Mouse (Mus musculus): ENCODE results near the gene Zfp113. TPM values are rescaled to one million over a fixed set of nuclear protein-coding genes. Genes with fewer than 3 reads are reported as not detected.
A peak's percentile ranks its signal among the peaks of the same experiment; 100 is the strongest.

The Zfp113 gene
- polyA plus RNA-seq, 1 experiment from 2014 or later, result 5.0 TPM

GRCm38 (mm10) chr5:138173217-138173616, 17.7 kb upstream of the Zfp113 start:
- H3K27me3 ChIP-seq (ENCODE audit: control insufficient read depth, insufficient read depth, low read depth, low read length), result no peaks in the 10 kb centered on the region
- no peak for ATAC-seq (ENCODE audit: low read depth)
- peaks cover 37% of the 10 kb centered on the region for H3K36me3 ChIP-seq (ENCODE audit: control insufficient read depth, insufficient read depth)
- H3K4me1 ChIP-seq (ENCODE audit: control insufficient read depth, low read depth, low read length), result peaks cover 23% of the 10 kb centered on the region
- H3K4me3 ChIP-seq (ENCODE audit: low read depth, low read length), result no peak overlapping the region
- H3K27ac ChIP-seq (ENCODE audit: low read length), result no peak overlapping the region
- 61% methylated on average over 3 of the region's 3 CpGs for WGBS (ENCODE audit: insufficient replicate concordance)
- no peaks in the 10 kb centered on the region for H3K9me3 ChIP-seq (replicated peaks; ENCODE audit: control insufficient read depth, low read length)
- H3K9ac ChIP-seq (ENCODE audit: low read depth, low read length), result no peak overlapping the region
- peak overlapping the region; percentile 84; the same call in 1 of the 2 replicates for H3K4me2 ChIP-seq (ENCODE audit: low read depth, low read length)

- H3K4me2 ChIP-seq (ENCODE audit: low read depth, low read length), result peak within 1 kb of the TSS; percentile 84
- ATAC-seq (ENCODE audit: low read depth), result peak; percentile 88
- peaks cover 23% of the 10 kb centered on the region for H3K4me1 ChIP-seq (ENCODE audit: control insufficient read depth, low read depth, low read length)
- no peaks in the 10 kb centered on the region for H3K9me3 ChIP-seq (replicated peaks; ENCODE audit: control insufficient read depth, low read length)
- H3K36me3 ChIP-seq (ENCODE audit: control insufficient read depth, insufficient read depth), result peaks cover 43% of the 10 kb centered on the region
- no peaks in the 10 kb centered on the region for H3K27me3 ChIP-seq (ENCODE audit: control insufficient read depth, insufficient read depth, low read depth, low read length)
- peak within 1 kb of the TSS; percentile 96 for H3K27ac ChIP-seq (ENCODE audit: low read length)
- under 1% methylated on average over 54 of the region's 54 CpGs for WGBS (ENCODE audit: insufficient replicate concordance)
- H3K4me3 ChIP-seq (ENCODE audit: low read depth, low read length), result peak within 1 kb of the TSS; percentile 81
- peak within 1 kb of the TSS; percentile 78 for H3K9ac ChIP-seq (ENCODE audit: low read depth, low read length)
Measured at GRCm38 (mm10) chr5:138171695-138172491, 16.3 kb upstream of the Zfp113 start, which contains the start of the genes Ap4m1 and Mcm7. Gene Ap4m1, plus strand, starts transcription at chr5:138172002. Gene Mcm7, minus strand, starts transcription at chr5:138172422.

- peak; percentile 86 for ATAC-seq (ENCODE audit: low read depth)
- Histone ChIP-seq H3K36me3 (ENCODE audit: control insufficient read depth, insufficient read depth) (peaks cover 47% of the 10 kb centered on the region), H3K27ac (ENCODE audit: low read length) (peak overlapping the region; percentile 96), H3K27me3 (ENCODE audit: control insufficient read depth, insufficient read depth, low read depth, low read length) (no peaks in the 10 kb centered on the region), H3K4me3 (ENCODE audit: low read depth, low read length) (peak overlapping the region; percentile 81), H3K4me1 (ENCODE audit: control insufficient read depth, low read depth, low read length) (peaks cover 23% of the 10 kb centered on the region), H3K4me2 (ENCODE audit: low read depth, low read length) (peak overlapping the region; percentile 84), H3K9me3 (replicated peaks; ENCODE audit: control insufficient read depth, low read length) (no peaks in the 10 kb centered on the region), H3K9ac (ENCODE audit: low read depth, low read length) (peak overlapping the region; percentile 78)
- WGBS (ENCODE audit: insufficient replicate concordance), result under 1% methylated on average over 47 of the region's 47 CpGs
Measured at GRCm38 (mm10) chr5:138170936-138171561, 15.5 kb upstream of the Zfp113 start.

GRCm38 (mm10) chr5:138165594-138165993, 10.1 kb upstream of the Zfp113 start:
- Histone ChIP-seq H3K9ac (ENCODE audit: low read depth, low read length) (no peak overlapping the region), H3K4me3 (ENCODE audit: low read depth, low read length) (no peak overlapping the region), H3K9me3 (replicated peaks; ENCODE audit: control insufficient read depth, low read length) (no peaks in the 10 kb centered on the region), H3K4me2 (ENCODE audit: low read depth, low read length) (no peak overlapping the region), H3K36me3 (ENCODE audit: control insufficient read depth, insufficient read depth) (peaks cover 71% of the 10 kb centered on the region), H3K27ac (ENCODE audit: low read length) (no peak overlapping the region), H3K27me3 (ENCODE audit: control insufficient read depth, insufficient read depth, low read depth, low read length) (no peaks in the 10 kb centered on the region), H3K4me1 (ENCODE audit: control insufficient read depth, low read depth, low read length) (peaks cover 29% of the 10 kb centered on the region)
- no peak for ATAC-seq (ENCODE audit: low read depth)
- 90% methylated on average over 8 of the region's 8 CpGs for WGBS (ENCODE audit: insufficient replicate concordance)

GRCm38 (mm10) chr5:138163610-138164009, 8.1 kb upstream of the Zfp113 start:
- no peak for ATAC-seq (ENCODE audit: low read depth)

GRCm38 (mm10) chr5:138163046-138163445, 7.5 kb upstream of the Zfp113 start:
- H3K27ac ChIP-seq (ENCODE audit: low read length), result no peak overlapping the region; the same call in 1 of the 2 replicates
- H3K27me3 ChIP-seq (ENCODE audit: control insufficient read depth, insufficient read depth, low read depth, low read length), result no peaks in the 10 kb centered on the region
- H3K4me3 ChIP-seq (ENCODE audit: low read depth, low read length), result no peak overlapping the region
- no peaks in the 10 kb centered on the region for H3K9me3 ChIP-seq (replicated peaks; ENCODE audit: control insufficient read depth, low read length)
- WGBS (ENCODE audit: insufficient replicate concordance), result 48% methylated on average over 6 of the region's 6 CpGs
- peaks cover 54% of the 10 kb centered on the region for H3K36me3 ChIP-seq (ENCODE audit: control insufficient read depth, insufficient read depth)
- ATAC-seq (ENCODE audit: low read depth), result no peak
- no peak overlapping the region for H3K4me2 ChIP-seq (ENCODE audit: low read depth, low read length)
- H3K4me1 ChIP-seq (ENCODE audit: control insufficient read depth, low read depth, low read length), result peaks cover 26% of the 10 kb centered on the region
- H3K9ac ChIP-seq (ENCODE audit: low read depth, low read length), result no peak overlapping the region

More at GRCm38 (mm10) chr5:138163610-138164009, 8.1 kb upstream of the Zfp113 start:
- H3K4me3 ChIP-seq (ENCODE audit: low read depth, low read length), result no peak overlapping the region
- H3K9me3 ChIP-seq (replicated peaks; ENCODE audit: control insufficient read depth, low read length), result no peaks in the 10 kb centered on the region
- no peak overlapping the region for H3K9ac ChIP-seq (ENCODE audit: low read depth, low read length)
- H3K4me1 ChIP-seq (ENCODE audit: control insufficient read depth, low read depth, low read length), result peaks cover 26% of the 10 kb centered on the region
- 71% methylated on average over 10 of the region's 10 CpGs for WGBS (ENCODE audit: insufficient replicate concordance)
- H3K27me3 ChIP-seq (ENCODE audit: control insufficient read depth, insufficient read depth, low read depth, low read length), result no peaks in the 10 kb centered on the region
- peaks cover 60% of the 10 kb centered on the region for H3K36me3 ChIP-seq (ENCODE audit: control insufficient read depth, insufficient read depth)
- H3K4me2 ChIP-seq (ENCODE audit: low read depth, low read length), result no peak overlapping the region
- H3K27ac ChIP-seq (ENCODE audit: low read length), result no peak overlapping the region

GRCm38 (mm10) chr5:138160842-138161665, 5.5 kb upstream of the Zfp113 start, which contains the start of gene Cops6:
Gene Cops6, plus strand, starts transcription at chr5:138161071.
- Histone ChIP-seq H3K4me1 (ENCODE audit: control insufficient read depth, low read depth, low read length) (peaks cover 26% of the 10 kb centered on the region), H3K4me3 (ENCODE audit: low read depth, low read length) (peak within 1 kb of the TSS; percentile 92), H3K27ac (ENCODE audit: low read length) (peak within 1 kb of the TSS; percentile 78), H3K27me3 (ENCODE audit: control insufficient read depth, insufficient read depth, low read depth, low read length) (no peaks in the 10 kb centered on the region), H3K4me2 (ENCODE audit: low read depth, low read length) (peak within 1 kb of the TSS; percentile 88), H3K36me3 (ENCODE audit: control insufficient read depth, insufficient read depth) (peaks cover 34% of the 10 kb centered on the region), H3K9me3 (replicated peaks; ENCODE audit: control insufficient read depth, low read length) (no peaks in the 10 kb centered on the region), H3K9ac (ENCODE audit: low read depth, low read length) (peak within 1 kb of the TSS; percentile 86)
- ATAC-seq (ENCODE audit: low read depth), result peak; percentile 97
- WGBS (ENCODE audit: insufficient replicate concordance), result under 1% methylated on average over 42 of the region's 42 CpGs

- no peak for ATAC-seq (ENCODE audit: low read depth)
- no peaks in the 10 kb centered on the region for H3K9me3 ChIP-seq (replicated peaks; ENCODE audit: control insufficient read depth, low read length)
- H3K4me1 ChIP-seq (ENCODE audit: control insufficient read depth, low read depth, low read length), result peaks cover 26% of the 10 kb centered on the region
- 50% methylated on average over 7 of the region's 7 CpGs for WGBS (ENCODE audit: insufficient replicate concordance)
- H3K27ac ChIP-seq (ENCODE audit: low read length), result peak overlapping the region; percentile 41; the same call in 1 of the 2 replicates
- H3K4me2 ChIP-seq (ENCODE audit: low read depth, low read length), result peak overlapping the region; percentile 88
- peak overlapping the region; percentile 86 for H3K9ac ChIP-seq (ENCODE audit: low read depth, low read length)
- no peaks in the 10 kb centered on the region for H3K27me3 ChIP-seq (ENCODE audit: control insufficient read depth, insufficient read depth, low read depth, low read length)
- H3K4me3 ChIP-seq (ENCODE audit: low read depth, low read length), result peak overlapping the region; percentile 92
- H3K36me3 ChIP-seq (ENCODE audit: control insufficient read depth, insufficient read depth), result peaks cover 26% of the 10 kb centered on the region
Measured at GRCm38 (mm10) chr5:138160224-138160762, 4.7 kb upstream of the Zfp113 start.
